Mouse (Mus musculus): Measurements from ENCODE around the gene Ntm.

Gene Ntm

DNA sequence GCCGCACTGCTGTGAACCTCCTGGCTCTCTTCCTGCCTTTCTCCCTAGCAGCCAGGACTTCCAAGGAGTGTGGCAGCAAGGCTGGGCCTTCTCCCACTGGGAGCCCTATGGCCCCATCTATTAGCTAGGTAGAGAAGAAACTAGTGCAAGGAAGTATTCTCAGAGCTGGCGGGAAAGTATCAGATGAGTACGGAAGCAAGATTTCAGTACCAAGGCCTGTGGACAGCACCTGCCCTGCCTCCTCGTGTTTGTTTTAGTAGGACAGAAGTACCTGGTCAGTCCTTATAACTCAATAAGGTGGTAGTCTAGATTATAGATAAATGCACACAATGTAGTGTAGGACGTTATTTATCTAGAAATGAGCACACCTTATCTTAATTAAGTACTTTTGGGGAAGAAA is 874.3 kb downstream of the Ntm start:
- DNase-seq: no peak

DNA sequence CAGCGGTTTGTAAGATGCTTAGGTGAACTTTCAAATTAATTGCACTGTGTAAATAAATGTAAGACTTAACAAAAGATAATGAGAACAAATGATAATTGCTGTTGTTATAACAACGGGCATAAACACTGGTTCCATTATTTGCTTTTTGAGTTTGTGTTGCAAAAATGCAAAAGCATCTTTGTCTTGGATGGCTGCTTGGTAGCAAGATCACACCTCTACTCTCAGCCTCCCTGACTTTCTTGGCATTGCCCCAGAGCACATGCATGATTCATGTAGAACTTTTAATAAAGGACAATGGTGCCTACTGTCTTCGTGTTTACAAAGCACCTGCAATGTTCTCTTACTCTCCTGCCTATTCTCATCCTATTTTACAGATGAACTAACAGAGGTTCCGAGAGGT is 875.3 kb downstream of the Ntm start:
- no peak for DNase-seq

DNA sequence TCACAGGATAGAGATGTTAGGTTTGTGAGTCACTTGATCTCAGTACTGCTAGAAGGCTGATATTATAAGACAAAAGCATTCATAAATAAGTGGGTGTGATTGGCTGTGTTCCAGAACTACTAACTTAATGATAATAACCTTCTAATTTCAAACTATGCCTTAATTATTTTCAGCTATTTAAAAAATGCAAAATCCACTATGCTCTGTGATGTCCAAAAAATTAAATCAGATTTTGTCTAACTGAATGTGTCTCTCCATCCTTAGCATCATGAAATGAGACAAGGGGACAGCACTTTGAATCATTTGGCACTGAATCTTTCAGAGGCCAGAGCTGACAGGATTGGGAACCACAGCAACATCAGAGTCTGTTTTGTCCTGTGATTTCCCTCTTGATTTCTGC is 875.8 kb downstream of the Ntm start:
- DNase-seq: no peak

DNA sequence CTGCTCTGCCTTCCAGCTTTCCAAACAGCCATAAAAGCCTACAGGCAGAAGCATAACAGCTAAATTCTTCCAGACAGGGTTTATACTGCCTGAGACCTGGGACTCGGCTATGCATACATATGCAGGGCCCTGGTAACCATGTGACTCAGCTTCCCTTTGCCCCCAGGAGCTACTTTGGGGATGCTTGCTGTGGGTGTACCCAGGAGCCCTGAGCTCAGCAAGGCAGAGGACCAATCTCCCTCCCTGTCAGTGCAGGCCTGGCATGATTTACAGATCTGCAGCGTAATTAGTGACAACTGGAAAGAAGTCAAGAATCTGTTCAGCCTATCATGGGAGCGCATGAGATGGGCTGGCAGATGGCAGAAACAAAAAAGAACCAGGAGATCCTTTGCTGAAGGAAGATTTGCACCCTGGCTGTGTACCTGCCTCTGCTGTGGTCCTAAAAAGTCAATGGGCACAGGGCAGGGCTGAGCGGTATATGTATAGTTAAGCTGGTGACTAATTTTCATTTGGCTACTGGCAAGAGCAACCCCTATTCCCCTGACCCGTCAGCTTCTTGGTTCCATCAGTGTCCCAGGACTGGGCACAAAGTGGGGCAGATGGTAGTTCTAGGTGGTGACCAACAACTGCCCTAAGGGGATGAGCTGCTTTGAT is 886.9 kb downstream of the Ntm start:
- DNase-seq: peak; percentile 72

DNA sequence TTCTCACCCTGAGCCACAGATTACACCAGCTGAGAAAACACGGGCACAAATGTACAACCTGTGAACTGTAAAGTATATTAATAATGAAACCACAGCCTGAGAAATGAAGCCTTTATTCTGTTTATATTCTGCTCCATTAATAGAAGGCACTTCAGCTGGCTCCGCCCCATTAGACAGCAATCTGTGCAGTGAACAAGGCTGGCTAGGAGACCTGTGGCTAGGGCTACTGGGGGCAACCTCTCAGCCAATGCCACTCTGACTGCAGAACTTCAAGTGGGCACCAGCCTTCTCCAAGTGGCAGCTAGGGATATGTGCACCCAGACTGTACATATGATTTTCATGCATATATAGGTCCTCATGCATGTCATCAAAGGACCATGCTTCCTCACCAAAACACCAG is 887.7 kb downstream of the Ntm start:
- DNase-seq: no peak

DNA sequence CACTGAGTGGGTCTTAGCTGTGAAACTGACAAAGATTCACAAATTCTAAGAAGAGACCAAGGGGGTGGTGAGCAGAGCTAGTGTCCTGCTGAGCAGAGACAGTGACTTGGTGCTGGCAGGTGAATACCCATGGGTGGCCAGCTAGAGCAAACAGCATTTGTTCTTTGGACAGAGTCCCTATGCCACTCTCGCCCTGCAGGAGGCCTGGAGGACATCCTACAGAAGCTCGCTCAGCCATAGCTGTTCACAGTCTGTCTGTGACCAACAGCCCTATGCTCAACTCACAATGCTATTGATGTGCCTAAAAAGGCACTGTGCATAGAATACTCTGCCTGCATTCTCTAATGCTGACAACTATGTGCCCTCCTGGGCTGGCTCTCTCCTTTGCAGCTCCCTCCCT is 888.4 kb downstream of the Ntm start:
- DNase-seq: peak; percentile 78

DNA sequence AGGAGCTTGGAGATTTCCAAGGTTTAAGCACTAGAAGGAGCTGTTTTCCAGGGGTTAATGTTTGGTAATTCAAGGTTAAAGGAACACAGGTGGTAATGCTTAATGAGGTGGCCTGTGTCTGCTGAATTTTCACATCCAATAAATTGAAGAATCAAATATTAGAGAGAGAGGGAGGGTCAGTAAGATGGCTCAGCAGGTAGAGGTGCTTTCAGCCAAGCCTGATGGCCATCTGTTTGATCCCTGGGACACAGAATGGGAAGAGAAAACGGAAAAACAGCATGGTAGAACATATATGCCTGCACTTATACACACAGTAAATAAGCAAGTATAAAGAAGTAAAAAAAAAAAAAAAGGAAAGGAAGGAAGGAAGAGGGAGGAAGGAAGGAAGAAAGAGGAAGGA is 890.9 kb downstream of the Ntm start:
- DNase-seq: no peak

DNA sequence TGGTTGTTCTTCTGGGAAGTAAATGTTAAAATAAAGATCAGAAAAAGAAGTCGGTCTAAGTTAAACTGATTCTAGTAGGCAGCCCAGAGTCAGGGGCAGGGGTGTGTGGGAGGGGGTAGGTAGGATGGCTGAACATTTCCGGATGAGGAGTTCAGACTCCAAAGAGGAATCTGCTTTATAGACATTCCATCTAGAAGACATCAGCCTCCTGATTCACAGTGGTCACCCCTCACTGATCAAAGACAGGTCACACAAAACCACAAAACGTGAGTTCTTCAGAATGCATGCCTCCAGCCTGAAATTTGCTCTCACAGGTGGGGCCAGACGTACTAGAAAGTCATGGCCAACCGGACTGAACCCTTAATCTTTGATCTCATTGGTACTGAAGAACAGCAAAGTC is 895.4 kb downstream of the Ntm start:
- no peak for DNase-seq

DNA sequence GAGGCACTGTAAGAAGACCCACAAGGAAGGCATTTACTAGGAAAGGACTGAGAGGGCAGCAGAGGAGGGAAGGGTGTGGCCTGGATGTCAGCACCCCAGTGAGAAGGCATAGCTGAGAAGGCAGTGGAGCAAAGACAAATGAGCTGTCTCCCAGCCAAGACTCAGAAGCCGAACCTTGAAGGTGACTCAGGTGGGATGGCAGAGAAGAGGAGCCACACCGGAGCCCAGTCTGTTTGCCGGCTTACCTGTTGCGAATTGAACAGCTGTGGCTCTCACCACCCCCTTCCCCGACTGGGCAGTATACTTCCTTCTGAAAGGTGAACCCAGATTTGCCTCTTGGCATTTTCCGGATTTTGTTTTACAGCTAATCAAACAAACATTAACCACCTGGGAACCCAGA is 902.6 kb downstream of the Ntm start:
- DNase-seq: no peak

DNA sequence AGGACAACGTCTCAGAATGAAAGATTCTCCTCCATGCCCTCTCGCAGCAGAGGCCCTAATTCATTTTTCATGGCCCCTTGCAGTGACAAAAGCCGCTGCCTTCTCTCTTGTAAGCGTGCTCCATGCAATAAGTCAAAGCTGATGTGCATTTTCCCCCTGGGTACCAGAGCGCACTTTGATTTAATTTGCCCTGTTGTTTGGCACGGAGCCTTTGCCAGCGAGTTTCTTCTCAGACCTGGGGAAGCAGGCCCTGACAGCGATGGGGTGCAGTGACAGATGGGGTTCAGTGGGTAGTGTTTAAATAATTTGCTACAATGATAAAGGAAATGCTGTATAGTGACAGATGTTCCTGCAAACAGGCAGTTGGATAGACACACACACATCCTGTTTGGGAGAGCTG is 904.1 kb downstream of the Ntm start:
- no peak for DNase-seq

DNA sequence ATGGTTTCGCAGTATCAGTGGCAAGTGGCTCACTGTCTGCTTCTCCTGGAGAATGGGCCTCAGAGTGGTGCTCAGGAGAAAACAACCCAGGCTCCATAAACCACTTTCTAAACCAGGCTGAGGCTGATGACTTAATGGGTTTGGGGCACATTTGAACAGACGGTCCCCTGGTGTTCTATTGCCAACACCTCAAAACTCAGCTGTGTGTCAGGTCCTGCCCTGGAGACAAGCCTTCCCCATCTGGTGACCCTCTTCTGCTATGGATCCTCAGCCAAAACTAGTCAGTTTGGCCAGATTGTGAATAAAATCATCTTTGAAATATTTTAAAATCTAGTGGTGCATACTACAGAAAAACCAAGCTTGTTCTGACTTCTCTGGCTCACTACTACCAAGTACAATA is 907.3 kb downstream of the Ntm start:
- DNase-seq: no peak

DNA sequence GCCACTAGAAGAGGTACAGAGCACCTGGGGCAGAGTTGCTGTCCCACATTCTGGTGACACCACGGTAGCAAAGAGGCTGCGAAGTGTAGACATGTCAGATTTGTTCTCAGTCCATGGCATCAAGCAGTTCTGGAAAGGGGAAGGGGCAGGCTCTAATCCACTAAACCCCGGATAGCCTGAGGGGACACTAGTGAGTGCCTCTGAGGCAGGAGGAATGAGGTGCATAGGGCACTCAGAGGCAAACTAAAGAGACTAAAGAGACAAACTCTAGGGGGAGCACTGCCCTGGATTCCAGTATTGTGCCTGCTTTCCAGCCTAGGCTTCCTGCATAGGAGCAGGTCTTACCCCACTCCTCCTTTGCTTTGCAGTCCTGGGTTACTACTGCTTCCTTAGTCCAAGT is 926.5 kb downstream of the Ntm start:
- DNase-seq: no peak

DNA sequence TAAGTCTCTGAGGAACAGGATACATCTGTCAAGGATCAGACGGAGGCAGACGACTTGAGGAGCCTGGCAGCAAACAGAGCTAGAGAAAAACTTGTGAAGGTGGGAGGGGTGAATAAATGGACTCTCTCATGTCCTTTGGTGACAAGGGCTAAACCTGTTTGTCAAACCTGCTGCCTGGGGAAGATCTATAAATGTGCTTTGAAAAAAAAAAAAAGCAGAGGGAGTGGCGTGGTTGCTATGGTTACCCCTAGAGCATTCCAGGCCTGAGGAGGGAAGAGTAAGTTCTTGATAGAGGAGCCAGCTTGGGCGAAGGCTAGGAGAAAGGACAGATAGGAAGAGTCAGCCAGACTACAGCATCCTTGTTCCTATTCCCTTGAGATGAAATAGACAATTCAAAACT is 926.9 kb downstream of the Ntm start:
- DNase-seq: no peak

DNA sequence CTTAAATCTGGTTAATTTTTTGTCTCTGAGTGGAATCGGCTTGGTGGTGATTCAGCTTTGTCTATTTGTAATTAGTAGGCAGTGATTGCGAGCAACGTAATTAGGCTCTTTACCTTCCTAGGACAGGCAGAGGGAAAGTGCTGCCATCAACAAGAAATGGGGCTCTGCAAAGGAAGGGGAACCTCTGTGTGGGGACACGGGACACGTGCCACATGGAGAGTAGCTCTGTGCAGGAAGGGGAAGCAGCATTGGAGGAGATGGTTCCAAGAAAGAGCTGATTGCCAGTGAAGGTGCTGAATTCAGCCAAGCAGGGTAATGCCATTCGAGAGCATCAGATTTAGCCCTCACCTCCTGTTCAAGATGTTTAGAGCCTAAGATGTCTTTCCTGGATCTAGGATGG is 936.5 kb downstream of the Ntm start:
- no peak for DNase-seq

DNA sequence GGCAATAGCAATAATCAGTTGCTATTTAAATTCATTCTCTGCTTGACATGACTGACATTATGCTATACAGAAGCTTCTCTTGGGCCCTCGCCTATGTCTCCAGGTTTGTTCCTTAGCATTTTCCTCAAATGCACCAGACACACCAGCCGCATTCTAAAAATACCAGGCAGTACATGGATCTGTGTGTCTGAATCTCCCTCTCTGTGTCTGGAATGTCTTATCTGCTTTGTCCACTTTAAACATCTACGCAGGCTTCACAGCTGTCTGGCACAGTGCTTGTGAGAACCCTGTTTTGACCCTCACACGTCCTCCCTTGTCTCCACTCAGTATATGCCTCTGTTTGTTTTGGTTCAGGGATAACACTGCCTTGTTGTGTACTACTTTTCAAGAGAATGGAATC is 937.3 kb downstream of the Ntm start:
- no peak for DNase-seq

DNA sequence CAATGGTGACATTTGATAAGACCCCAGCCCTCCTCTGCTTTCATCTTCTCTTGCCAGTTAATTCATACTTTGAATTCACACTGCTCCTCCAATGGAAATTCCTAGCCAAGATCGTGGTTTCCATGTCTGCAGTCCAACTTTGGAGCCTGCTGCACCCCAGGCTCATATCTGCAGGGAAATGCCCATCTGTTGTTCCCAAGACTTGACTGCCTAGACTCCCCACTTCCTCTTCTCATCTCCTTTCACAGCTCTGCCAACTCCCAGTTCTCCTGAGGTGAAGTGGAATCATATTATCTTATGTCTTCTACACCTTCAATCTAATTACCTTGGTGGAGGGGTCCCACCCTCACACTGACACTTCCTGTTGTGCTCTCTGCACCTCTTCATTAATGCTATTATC is 937.8 kb downstream of the Ntm start:
- no peak for DNase-seq

DNA sequence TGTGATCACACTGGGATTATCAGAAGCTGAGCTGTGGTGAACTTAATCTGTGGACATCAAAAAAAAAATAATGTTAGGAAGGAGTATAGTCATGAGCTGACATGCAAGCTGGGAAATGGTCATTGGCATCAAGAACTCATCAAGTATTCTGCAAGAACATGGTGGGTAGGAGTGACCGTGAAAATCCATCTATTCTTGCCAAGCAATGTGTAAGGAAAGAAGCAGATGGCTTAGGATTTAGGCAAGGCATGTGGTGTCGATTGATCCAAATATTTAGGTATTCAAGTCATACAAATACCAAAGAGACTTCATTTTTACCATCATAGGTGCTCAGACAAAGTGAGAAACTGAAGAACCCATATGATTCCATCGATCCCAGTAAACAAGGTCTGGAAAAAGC is 946.1 kb downstream of the Ntm start:
- no peak for DNase-seq

DNA sequence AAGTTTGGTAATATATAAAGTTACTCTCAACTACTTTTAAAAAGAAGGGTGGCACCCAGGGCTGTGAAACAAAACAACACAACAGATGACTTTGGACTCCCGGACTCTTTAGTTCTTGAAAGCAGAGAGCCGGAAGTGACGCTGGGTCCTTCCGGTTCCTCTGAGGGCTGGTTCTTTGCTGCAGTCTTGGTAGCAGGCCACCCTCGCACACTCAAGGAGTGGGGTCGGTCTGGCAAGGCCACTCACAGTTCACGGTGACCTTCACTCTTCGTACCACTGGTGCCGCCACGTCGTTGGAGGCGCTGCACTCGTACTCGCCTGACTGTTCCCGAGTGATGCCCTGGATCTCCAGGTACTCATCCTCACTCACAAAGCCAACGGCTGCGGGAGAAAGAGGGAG is 949.1 kb downstream of the Ntm start:
- DNase-seq: no peak

DNA sequence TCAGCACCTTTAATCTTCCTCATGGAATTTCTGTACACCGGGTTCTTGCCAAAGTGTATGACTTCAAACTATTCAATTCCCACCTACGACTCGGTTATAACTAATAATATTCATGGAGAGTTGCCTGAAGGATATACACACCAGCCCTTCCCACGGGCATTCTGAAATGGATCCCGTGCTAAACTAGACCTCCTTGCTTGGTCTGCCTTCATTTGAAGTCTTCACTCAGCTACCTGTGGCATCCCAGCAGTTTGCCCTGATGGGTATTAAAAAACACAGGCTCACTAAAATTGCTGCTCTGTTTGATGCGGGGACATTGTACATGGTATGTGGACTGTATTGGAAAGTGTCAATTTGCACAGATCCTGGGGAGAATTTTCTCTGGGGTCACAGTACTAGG is 950.4 kb downstream of the Ntm start:
- no peak for DNase-seq

DNA sequence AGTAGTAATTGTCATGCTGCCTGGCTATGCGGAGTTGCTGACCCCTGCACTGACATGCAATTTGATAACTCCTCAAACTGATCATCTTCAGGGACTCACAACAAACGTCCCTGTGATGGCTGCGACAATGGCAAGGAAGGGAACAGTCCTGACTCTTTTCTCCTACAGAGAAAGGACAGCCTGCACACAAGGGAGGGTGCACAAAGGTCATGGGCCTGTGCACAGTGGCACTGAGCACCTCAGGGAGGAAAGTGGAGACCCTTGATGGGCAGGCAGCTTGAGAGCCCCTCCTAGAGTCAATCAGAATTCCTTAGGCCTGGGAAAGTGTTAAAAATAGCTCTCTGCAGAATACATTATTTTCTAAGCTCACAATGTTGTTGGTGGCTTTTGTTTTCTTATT is 951.5 kb downstream of the Ntm start:
- no peak for DNase-seq

DNA sequence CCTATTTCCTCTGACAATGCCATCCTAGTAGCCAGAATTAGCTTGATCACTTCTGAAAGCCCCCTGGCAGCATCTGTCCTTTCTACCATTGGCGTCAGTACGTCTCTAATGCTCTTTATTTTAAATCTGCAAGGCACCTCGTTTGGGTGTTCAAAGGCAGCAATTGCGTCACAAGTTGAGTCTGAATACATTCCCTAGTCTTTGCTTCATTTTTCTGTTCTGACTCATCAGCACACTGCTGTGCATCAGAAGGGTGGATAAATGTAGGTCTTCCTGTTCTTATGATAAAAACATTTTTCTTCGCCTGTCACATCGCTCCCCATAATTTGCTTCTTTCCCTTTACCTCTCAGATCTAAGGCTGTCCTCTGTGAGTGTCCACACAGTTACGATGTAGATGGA is 958.4 kb downstream of the Ntm start:
- no peak for DNase-seq

DNA sequence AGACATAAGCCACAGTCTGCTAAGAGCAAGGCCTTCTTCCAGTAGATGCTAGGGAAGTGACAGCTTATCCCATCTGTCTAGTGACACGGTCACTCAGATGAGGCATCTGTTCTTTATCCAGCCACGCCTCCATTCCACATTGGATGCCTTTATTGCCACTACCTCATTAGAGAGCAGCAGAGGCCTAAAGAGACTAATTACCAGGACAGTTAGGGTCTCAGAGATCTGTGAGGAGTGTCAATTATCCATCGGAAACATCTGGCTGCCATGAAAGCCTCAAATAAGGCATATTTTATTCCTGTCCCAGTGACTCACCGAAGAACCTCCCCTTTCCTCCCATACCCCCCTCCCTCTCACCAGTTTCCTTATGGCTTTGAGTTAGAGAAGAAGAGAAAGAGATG is 963.0 kb downstream of the Ntm start:
- DNase-seq: no peak

DNA sequence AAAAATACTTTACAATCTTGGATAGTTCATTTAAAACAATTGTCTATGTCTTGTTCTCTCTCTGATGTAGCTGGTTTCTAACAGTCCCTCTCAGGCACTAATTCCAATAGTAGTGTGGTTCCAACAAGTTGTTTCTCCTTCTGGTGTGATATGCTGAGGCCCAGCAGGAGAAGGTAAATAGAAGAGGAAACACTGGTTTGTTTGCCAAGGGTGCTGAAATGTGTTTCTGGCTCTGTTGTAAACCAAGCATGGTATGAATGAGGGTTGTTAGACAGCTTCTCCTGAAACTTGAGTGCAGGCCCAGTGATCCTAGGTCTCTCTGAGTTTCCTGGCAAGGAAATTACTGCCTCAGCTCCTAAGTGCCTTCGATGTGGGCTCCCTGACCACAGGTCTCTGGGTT is 985.7 kb downstream of the Ntm start:
- no peak for DNase-seq

DNA sequence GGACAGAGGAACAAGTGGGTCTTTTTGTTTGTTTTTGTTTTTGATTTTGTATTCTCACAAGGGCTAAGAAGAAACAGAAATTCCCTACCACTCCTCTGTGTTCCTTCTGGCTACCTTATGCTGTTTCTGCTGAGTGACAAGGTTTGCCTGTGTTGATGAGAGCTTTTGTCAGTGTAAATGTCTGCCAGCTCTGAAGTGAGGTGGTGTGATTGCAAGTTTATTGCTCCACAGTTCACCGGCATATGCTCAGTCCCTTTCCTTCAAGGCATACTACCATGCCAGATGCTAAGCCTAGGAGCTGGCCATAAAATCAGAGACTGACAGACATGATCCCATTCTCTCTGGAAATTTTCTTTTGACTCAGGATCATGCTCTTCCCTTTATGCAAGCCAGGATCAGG is 993.5 kb downstream of the Ntm start:
- no peak for DNase-seq

Measured in cerebellum, adult 11 months (tissue).